Mouse (Mus musculus): ENCODE measurements at regions not wholly inside any gene's neighbourhood (a gene's known extent, or its start where the extent isn't known, plus 50 kb on each side); places are given as distances from the start of the nearest gene placed in this dataset.

DNA sequence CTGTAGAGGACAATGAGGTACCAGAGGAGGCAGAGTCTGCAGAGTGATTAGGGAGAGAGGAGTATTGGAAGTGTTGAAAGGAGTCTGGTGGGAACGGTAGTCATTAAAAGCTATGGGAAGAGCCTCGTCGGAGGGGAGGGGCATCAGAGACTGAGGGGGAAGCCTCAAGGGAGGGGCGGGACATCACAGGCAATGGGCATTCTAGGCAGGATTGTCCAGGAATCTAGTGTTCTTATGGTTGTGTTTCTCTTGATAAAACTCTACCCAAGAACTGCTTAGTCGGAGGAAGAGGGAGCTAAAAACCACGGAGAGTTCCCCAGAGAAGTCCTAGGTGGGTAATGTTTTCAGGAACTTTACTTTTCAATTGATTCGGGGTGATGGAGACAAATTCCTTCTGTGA lies 90.2 kb downstream of the Sec23ip start:
- no peak for DNase-seq
- intact Hi-C loops (cut with DNase I): no loop called here

- DNase-seq: no peak
- intact Hi-C loops (cut with DNase I): no loop called here
Observed at GRCm38 (mm10) chr7:128836435-128836834, 91.7 kb downstream of the Sec23ip start.

DNA sequence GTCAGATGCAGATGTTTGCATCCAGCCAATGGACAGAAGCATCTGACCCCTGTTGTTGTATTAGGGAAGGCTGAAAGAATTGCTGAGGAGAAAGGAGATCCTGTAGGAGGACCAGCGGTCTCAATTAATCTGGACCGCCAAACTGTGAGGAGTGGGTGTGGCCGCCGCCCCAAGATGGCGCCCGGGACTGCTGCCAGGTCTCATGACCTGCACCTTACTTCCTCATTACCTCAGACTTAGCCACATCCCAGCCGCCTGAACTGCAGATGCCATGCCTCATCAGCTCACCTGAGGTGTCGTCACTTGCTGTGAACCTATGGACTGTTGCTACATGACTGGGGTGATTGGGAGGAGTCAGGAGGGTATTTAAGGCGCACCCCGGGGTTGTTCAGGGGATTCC lies 97.8 kb downstream of the Sec23ip start:
- no peak for DNase-seq
- intact Hi-C loops (cut with DNase I): no loop called here

DNA sequence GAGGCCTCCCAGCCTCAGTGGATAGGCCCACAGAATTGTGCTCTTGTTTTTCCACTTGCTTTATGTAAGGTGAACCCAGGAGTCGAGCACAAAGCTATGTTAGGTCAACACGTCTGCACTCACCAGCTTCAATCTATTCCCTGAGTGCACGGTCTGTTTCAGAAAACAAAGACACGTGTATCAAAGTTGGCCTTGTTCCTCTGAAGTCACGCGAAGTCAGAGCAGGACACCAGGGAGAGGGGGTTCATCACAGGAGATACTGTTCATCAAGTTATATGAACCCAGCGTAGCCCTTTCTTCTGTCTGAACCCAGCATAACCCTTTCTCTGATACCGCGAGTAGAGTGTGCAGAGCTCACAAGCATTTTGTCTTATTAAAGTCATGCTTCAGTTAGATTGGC lies 98.8 kb downstream of the Sec23ip start:
- intact Hi-C loops (cut with DNase I): no loop called here
- DNase-seq: no peak

- DNase-seq: no peak
- intact Hi-C loops (cut with DNase I): no loop called here
Observed at GRCm38 (mm10) chr7:128849261-128849660, 104.5 kb downstream of the Sec23ip start.

GRCm38 (mm10) chr7:128854193-128854592 lies 109.5 kb downstream of the Sec23ip start:
- DNase-seq: no peak
- intact Hi-C loops (cut with DNase I): no loop called here

DNA sequence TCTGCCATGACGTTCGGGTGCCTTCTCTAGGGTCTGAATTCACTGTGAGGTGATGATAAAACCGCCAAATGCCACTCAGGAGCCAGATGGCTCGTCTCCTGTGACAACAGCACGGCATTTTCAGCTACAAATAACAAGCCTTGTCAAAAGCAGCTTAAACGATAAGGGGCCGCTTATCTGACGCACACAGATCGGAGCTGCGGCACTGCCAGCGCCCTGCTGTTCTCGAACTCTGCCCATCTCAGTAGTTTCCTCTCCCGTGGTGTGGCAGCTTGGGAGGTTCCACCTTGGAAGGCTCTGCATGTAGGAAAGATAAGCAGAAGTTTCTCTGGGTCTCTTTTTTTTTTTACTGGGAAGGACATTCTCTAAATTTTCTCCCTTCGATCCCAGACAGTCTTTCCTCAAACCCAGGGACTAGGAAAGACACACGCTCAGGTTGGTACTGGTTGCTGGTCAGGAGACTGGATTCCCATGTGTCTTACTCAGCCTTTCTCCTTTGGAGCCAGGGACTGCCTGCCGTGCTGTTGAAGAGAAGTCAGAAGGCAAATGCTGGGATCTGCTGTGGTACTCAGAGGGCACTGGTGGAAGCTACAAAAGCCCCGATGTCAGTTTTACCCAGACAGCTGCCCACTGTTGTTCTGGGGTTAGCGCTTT lies 110.1 kb downstream of the Sec23ip start:
- intact Hi-C loops (cut with DNase I): no loop called here
- no peak for DNase-seq

DNA sequence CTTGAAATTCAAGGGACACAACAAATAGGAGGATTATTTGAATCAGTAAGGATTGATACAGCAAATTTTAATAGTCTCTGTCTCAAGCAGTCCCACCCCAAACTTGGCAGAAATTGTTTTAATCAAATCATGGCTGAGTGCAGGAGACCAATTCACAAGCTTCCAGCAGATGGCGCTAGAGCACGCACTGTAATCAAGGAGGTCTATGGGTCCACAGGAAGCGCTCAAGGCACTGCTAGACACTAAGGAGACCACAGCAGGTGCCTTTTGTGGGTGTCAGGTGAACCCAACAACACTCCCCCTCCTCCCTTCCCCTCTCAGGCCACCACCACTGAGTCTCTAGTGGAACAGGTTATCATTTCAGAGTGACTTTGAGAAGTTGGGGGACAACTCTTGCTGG lies 115.4 kb downstream of the Sec23ip start:
- peak; percentile 40 to 60 for DNase-seq

GRCm38 (mm10) chr7:128860709-128861108 lies 116.0 kb downstream of the Sec23ip start:
- peak; percentile 10 to 11 for DNase-seq
- intact Hi-C loops (cut with DNase I): loop anchor here (2.0 to 5.0 kb wide), 2 partner anchors 446 to 647 kb away; no protein-coding TSS in a partner anchor

More for the DNA sequence above, 115.4 kb downstream of the Sec23ip start:
- intact Hi-C loops (cut with DNase I): loop anchor here (2.0 to 5.0 kb wide), 2 partner anchors 447 to 647 kb away; no protein-coding TSS in a partner anchor

GRCm38 (mm10) chr7:128861376-128861775 lies 116.6 kb downstream of the Sec23ip start:
- intact Hi-C loops (cut with DNase I): loop anchor here (2.0 to 5.0 kb wide), 2 partner anchors 445 to 646 kb away; no protein-coding TSS in a partner anchor
- no peak for DNase-seq

DNA sequence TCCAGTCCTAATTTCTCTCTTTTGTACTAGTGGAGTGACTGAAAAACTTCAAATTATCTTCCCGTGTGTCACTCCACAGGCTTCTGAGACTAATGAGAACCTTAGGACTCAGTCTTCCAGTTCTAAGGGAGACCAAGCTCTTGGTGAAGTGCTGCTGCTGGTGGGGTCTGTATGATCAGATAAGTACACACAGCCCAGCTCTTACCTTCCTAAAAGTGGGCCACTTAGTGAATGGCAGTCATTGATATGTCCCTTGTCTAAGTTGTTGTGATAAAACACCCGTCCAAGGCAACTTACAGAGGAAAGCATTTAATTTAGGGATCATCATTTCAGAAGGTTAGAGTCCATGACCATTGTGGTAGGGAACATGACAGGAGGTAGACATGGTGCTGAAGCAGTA lies 124.1 kb downstream of the Sec23ip start:
- DNase-seq: no peak
- intact Hi-C loops (cut with DNase I): no loop called here

DNA sequence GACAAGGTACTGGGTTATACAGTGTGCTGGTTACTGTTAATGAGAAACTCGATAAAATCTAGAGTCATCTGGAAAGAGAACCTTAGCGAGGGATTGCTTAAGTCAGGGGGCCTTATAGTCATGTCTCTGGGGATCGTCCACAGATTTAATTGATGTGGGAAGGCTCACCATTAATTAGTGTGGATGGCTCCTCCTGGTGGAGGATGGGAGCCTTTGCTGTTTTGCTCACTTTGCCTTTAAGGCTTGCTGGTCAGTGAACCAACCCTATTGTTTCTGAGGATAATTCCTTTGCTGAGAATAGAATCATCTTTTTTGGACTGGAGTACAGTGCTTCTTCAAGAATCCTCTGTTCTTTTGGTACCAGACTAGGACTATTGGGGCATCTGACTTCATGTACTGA lies 139.3 kb downstream of the Sec23ip start:
- intact Hi-C loops (cut with DNase I): no loop called here
- no peak for DNase-seq

- no peak for DNase-seq
- intact Hi-C loops (cut with DNase I): no loop called here
Observed at GRCm38 (mm10) chr7:128885551-128885950, 140.8 kb downstream of the Sec23ip start.

- DNase-seq: no peak
- intact Hi-C loops (cut with DNase I): no loop called here
Observed at GRCm38 (mm10) chr7:128910134-128910533, 165.4 kb downstream of the Sec23ip start.

DNA sequence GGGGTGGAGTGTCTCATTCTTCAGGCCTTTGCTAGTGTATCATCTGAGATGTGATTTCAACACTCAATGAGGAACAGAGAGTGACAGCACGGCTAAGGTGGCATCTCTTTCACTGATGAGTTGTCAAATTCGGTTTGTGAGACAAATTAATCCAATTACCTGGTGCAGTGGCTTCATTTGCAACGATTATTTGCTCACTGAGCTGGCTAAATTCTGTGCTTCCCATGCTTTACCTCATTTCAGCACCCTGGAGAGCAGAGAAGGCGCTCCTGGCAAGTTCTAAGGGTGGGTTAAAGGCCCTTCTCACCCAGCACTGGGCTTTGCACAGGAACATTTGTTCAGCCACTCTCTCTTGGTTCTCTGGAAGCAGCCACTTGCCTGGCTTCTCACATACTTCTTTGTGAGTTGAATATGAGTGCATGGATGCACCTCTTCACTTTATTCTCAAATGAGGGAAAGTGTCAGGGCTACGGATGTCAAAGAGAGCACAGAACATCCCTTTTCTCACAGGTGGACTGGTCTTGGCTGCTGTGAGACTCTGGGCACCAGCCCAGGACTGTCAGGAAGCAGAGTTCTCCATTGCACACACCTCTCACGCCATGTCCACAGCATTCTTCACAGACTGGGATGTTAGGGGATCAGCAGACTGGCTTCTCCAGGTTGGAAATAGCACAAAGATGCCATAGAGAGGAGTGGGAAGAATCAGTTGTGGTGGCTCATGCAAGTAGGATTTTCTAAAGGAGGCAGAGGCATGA lies 193.4 kb downstream of the Sec23ip start:
- DNase-seq: no peak
- intact Hi-C loops (cut with DNase I): no loop called here

DNA sequence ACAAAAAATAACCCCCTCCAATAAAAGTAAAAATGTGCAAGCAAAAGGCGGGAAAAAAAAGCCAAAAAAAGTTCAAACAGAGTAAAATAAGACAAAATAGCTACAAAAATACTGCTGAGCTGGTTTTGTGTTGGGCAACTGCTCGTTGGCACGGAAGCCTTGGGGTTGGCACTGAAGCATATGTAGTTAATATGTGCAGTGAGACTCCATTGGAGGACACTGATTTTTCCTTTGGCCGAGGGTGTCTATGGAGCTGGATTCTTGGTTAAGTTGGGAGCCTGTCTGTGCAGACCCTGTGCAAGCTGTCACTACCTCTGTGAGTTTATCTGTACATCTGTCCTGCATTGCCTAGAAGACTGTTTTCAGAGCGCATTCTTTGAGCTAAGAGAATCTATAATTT lies 215.8 kb downstream of the Sec23ip start:
- DNase-seq: no peak
- intact Hi-C loops (cut with DNase I): no loop called here

GRCm38 (mm10) chr7:128979904-128980303 lies 235.2 kb downstream of the Sec23ip start:
- intact Hi-C loops (cut with DNase I): loop anchor here (1.0 kb wide), 1 partner anchor 8 kb away; no protein-coding TSS in a partner anchor

GRCm38 (mm10) chr7:128980827-128981226 lies 236.1 kb downstream of the Sec23ip start:
- intact Hi-C loops (cut with DNase I): loop anchor here (1.0 kb wide), 1 partner anchor 9 kb away; no protein-coding TSS in a partner anchor
- no peak for DNase-seq

More at GRCm38 (mm10) chr7:128979904-128980303, 235.2 kb downstream of the Sec23ip start:
- no peak for DNase-seq

- DNase-seq: no peak
- intact Hi-C loops (cut with DNase I): no loop called here
Observed at GRCm38 (mm10) chr7:128998759-128999158, 254.0 kb downstream of the Sec23ip start.

DNA sequence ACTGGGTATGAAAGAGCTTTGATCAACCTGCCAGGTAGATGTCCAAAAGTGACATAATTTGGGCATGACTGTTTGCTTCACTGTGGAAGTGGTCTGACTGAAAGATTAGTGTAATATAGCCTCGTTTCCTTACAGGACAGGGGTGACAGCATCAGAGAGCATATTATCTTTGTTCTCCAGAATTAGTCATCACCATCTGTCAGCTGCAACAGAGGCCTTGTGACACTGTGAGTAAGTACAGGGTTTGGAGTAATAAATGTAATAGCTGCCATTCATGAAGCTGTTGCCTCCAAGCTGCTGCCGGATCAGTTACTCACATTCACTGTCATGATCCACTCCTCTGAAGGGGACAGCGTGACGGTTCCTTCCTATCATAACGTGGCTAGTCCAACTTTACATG lies 254.4 kb upstream of the Plpp4 start:
- no peak for DNase-seq
- intact Hi-C loops (cut with DNase I): no loop called here

DNA sequence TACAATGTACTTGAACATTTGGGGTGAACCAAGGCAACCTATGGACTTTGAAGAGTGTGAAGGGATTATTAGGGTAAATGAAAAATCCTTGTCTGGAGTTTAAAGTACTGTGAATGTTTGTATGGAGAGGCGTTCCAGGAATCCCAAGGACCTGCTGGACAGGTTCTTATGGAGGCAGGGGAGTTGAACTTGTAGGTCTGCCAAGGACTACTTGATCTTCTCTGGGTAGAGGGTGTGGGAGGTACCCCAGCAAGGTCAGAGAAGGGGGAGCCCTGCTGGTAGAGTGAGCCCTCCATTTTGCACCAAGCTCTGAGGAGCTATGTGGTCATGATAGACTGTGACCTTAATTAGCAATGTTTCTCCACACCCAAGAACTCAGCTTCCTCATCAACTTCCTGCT lies 253.7 kb upstream of the Plpp4 start:
- DNase-seq: no peak
- intact Hi-C loops (cut with DNase I): no loop called here

DNA sequence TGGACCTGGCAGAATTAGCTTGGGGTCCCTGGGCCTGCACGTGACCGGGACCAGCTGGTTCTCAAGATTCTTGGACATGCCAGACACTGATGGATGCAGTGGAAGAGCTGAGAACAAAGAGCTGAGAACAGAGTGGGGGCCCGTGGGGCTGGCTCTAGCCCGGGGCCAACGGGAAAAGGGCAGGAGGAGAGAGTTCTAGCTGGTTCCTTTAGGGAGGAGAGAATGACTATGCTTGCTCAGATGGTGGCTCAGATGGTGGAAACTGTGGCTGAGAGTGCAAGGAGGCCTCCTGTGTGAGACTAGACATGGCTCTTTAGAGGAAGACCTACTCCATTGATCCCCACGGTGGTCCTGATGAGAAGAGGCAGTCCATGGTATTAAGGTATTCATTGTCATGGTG lies 240.5 kb upstream of the Plpp4 start:
- intact Hi-C loops (cut with DNase I): no loop called here
- DNase-seq: no peak

Measured in heart, postnatal 36 days (tissue).